Mouse (Mus musculus) myocyte (in vitro differentiated cells): ENCODE results near the gene Fam102a. TPM values are rescaled to one million over a fixed set of nuclear protein-coding genes. Genes with fewer than 3 reads are reported as not detected.
"Not testable (repeated sequence)": the region's sequence is repeated elsewhere in the genome, so short reads cannot be mapped to it uniquely, and the experiment has no call there.

ENCODE experiments used
- H3K27me3 ChIP-seq: one replicate; pipeline ENCODE4 v1.6.1; 2011; ENCODE audit not compliant: control insufficient read depth, insufficient read depth, insufficient read length
- H3K36me3 ChIP-seq: one replicate; pipeline ENCODE4 v1.6.1; 2011; ENCODE audit not compliant: control insufficient read depth, insufficient read depth
- H3K4me2 ChIP-seq: one replicate; pipeline ENCODE4 v1.6.1; 2011; ENCODE audit warnings: low read depth, control low read depth
- H3K4me3 ChIP-seq: one replicate; pipeline ENCODE4 v1.5.1; 2011; ENCODE audit warnings: mild to moderate bottlenecking, control low read depth, moderate library complexity
- H3K79me2 ChIP-seq: one replicate; pipeline ENCODE4 v1.6.1; 2011; ENCODE audit not compliant: control insufficient read depth, insufficient read depth
- H3ac ChIP-seq: one replicate; pipeline ENCODE4 v1.6.1; 2011; ENCODE audit not compliant: control insufficient read depth, insufficient read length
- CEBPB ChIP-seq: IDR thresholded peaks from 2 replicates; pipeline ENCODE4 v1.6.1; 2011; ENCODE audit warnings: mild to moderate bottlenecking, moderate library complexity; ENCODE audit not compliant: poor library complexity, insufficient read depth, severe bottlenecking
- E2F4 ChIP-seq: IDR thresholded peaks from one replicate; pipeline ENCODE4 v1.6.1; 2011; ENCODE audit warnings: mild to moderate bottlenecking, control low read depth, moderate library complexity; ENCODE audit not compliant: insufficient read depth
- MAX ChIP-seq: IDR thresholded peaks from one replicate; pipeline ENCODE4 v1.6.1; 2011; ENCODE audit warnings: low read depth, mild to moderate bottlenecking, control low read depth
- MYOD1 ChIP-seq, 3 experiments: IDR thresholded peaks; one replicate each; pipeline ENCODE4 v1.6.1; 2011; ENCODE audit warnings: control low read depth in 2 of 3, low read depth in 2 of 3, mild to moderate bottlenecking in 2 of 3, moderate library complexity in 1 of 3; ENCODE audit not compliant: insufficient read length in 2 of 3, control insufficient read depth in 1 of 3
- MYOG ChIP-seq, 3 experiments: IDR thresholded peaks; one replicate each; pipeline ENCODE4 v1.6.1; 2011; ENCODE audit warnings: control low read depth in 2 of 3, low read depth in 2 of 3, mild to moderate bottlenecking in 2 of 3; ENCODE audit not compliant: insufficient read length in 2 of 3, control insufficient read depth in 1 of 3, insufficient read depth in 1 of 3
- POLR2A ChIP-seq: IDR thresholded peaks from one replicate; pipeline ENCODE4 v1.6.1; 2011; ENCODE audit warnings: low read depth, mild to moderate bottlenecking, control low read depth, moderate library complexity; ENCODE audit not compliant: insufficient read length
- POLR2AphosphoS2 ChIP-seq: IDR thresholded peaks from one replicate; pipeline ENCODE4 v1.6.1; 2011; ENCODE audit warnings: low read depth, control low read depth; ENCODE audit not compliant: insufficient read length
- REST ChIP-seq: IDR thresholded peaks from one replicate; pipeline ENCODE4 v1.6.1; 2011; ENCODE audit warnings: mild to moderate bottlenecking, control low read depth, moderate library complexity; ENCODE audit not compliant: insufficient read depth, insufficient read length
- SRF ChIP-seq: IDR thresholded peaks from one replicate; pipeline ENCODE4 v1.6.1; 2011; ENCODE audit warnings: low read depth; ENCODE audit not compliant: control insufficient read depth, insufficient read length
- TCF12 ChIP-seq: IDR thresholded peaks from one replicate; pipeline ENCODE4 v1.6.1; 2011; ENCODE audit warnings: mild to moderate bottlenecking, control low read depth; ENCODE audit not compliant: poor library complexity, insufficient read depth, severe bottlenecking
- TCF3 ChIP-seq: IDR thresholded peaks from one replicate; pipeline ENCODE4 v1.6.1; 2011; ENCODE audit warnings: low read depth, control low read depth; ENCODE audit not compliant: insufficient read length
- USF1 ChIP-seq: IDR thresholded peaks from one replicate; pipeline ENCODE4 v1.6.1; 2011; ENCODE audit warnings: low read depth, mild to moderate bottlenecking, control low read depth, moderate library complexity
- polyA plus RNA-seq: library from polyadenylated mRNA; unstranded; fragments of >200 nt; fragmentation: generic; extraction: Trizol; gene quantifications from one replicate; pipeline ENCODE4 v1.2.1, GENCODE M21; 2012; ENCODE audit warnings: missing spikeins

Fam102a gene
- polyA plus RNA-seq = 1.7 TPM

GRCm38 (mm10) chr2:32534733-32535471 lies at the start of gene Fam102a:
Gene Fam102a (plus strand): TSS chr2:32535332.
- Histone ChIP-seq H3K36me3 (no peaks in the 10 kb centered on the region), H3K4me3 (peak within 1 kb of the TSS; percentile 29), H3K79me2 (no peaks in the 10 kb centered on the region), H3K4me2 (peak within 1 kb of the TSS; percentile 99), H3ac (peak within 1 kb of the TSS; percentile 53), H3K27me3 (no peaks in the 10 kb centered on the region)
- TF ChIP-seq USF1 = no peak
- TF ChIP-seq POLR2A = peak; percentile 92
- peak; percentile 87 for TF ChIP-seq POLR2AphosphoS2

DNA sequence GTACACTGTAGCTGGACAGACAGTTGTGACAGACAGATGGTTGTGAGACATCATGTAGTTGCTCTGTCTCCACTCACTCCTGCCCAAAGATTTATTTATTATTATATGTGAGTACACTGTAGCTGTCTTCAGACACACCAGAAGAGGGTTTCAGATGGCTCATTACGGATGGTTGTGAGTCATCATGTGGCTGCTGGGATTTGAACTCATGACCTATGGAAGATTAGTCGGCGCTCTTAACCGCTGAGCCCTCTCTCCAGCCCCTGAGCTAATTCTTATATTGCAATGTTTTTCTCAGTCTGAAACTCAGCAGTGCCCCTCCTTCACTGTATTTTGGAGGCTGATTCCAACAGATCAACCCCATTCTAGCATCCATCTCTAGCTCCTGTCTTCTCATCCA lies 49.4 kb upstream of the Fam102a start:
- Histone ChIP-seq H3K79me2 (no peaks in the 10 kb centered on the region), H3K4me2 (no peak overlapping the region), H3K36me3 (no peaks in the 10 kb centered on the region)

DNA sequence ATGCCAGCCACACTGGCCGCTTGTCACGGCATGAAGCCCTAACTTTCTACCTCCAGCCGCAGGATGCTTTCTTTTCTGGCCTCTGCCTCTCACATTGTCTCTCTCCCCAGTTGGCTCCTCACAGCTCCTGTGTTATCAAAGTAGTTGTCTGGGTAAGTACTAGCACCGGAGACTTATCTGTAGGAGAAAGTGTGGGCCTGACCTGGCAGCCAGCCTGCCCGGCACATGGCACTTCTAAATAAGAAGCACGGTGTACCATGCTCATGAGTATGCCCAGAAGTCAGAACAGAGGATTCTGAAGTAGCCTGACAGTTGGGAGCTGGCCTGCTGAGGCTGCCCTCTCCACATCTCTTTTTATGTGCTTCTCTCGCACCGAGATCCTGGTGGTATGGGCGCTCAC lies 49.0 kb upstream of the Fam102a start:
- H3K4me2 ChIP-seq = no peak overlapping the region
- H3K36me3 ChIP-seq = no peaks in the 10 kb centered on the region

More for the DNA sequence above, 49.4 kb upstream of the Fam102a start:
- Histone ChIP-seq H3ac (no peak overlapping the region), H3K4me3 (no peak overlapping the region), H3K27me3 (no peaks in the 10 kb centered on the region)
- TF ChIP-seq POLR2AphosphoS2 (no peak), USF1 (no peak), MAX (no peak), TCF3 (no peak), MYOG (IDR thresholded peaks at IDR 0.05; ENCODE audit: control insufficient read depth in 1 of 3, insufficient read depth in 1 of 3, insufficient read length in 2 of 3, low read depth in 2 of 3) (no peak), SRF (no peak), E2F4 (no peak), POLR2A (no peak), TCF12 (no peak), MYOD1 (IDR thresholded peaks at IDR 0.05; ENCODE audit: control insufficient read depth in 1 of 3, insufficient read length in 2 of 3, low read depth in 2 of 3) (no peak), CEBPB (no peak), REST (no peak)

DNA sequence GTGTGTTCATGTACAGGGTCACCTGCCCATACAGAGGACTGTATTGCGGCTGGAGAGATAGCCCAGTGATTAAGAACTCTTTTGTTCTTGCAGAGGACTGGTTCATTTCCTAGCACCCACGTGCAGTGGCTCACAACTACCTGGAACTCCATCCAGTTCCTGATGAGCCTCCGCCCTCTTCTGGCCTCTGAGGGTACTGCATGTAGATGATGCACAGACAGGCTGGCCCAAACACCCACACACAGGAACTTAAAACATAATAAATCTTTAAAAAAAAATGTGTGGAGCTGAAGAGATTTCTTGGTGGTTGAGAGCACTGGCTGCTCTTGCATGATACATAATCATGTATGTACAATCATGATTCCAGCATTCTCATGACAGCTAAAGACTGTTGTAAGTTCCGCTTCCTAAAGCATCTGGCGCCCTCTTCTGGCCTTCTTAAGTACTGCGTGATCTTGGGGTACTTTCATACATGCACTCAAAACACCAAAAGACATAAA lies 48.0 kb upstream of the Fam102a start:
- Histone ChIP-seq H3K79me2 (no peaks in the 10 kb centered on the region), H3ac (no peak overlapping the region), H3K27me3 (no peaks in the 10 kb centered on the region), H3K4me3 (no peak overlapping the region), H3K36me3 (no peaks in the 10 kb centered on the region), H3K4me2 (no peak overlapping the region)
- no peak for TF ChIP-seq MAX
- TF ChIP-seq TCF3 = no peak
- peak; percentile 24 for TF ChIP-seq USF1
- no peak for TF ChIP-seq REST
- TF ChIP-seq MYOD1 (IDR thresholded peaks at IDR 0.05; ENCODE audit: control insufficient read depth in 1 of 3, insufficient read length in 2 of 3, low read depth in 2 of 3) = no peak

More for the DNA sequence above, 49.0 kb upstream of the Fam102a start:
- TF ChIP-seq MYOG (IDR thresholded peaks at IDR 0.05; ENCODE audit: control insufficient read depth in 1 of 3, insufficient read depth in 1 of 3, insufficient read length in 2 of 3, low read depth in 2 of 3) (no peak), MYOD1 (IDR thresholded peaks at IDR 0.05; ENCODE audit: control insufficient read depth in 1 of 3, insufficient read length in 2 of 3, low read depth in 2 of 3) (no peak), TCF12 (no peak), MAX (no peak), POLR2A (no peak), SRF (no peak), TCF3 (no peak), E2F4 (no peak), REST (no peak), POLR2AphosphoS2 (no peak), CEBPB (no peak)
- no peaks in the 10 kb centered on the region for H3K27me3 ChIP-seq
- H3ac ChIP-seq = no peak overlapping the region
- no peaks in the 10 kb centered on the region for H3K79me2 ChIP-seq
- H3K4me3 ChIP-seq = no peak overlapping the region

DNA sequence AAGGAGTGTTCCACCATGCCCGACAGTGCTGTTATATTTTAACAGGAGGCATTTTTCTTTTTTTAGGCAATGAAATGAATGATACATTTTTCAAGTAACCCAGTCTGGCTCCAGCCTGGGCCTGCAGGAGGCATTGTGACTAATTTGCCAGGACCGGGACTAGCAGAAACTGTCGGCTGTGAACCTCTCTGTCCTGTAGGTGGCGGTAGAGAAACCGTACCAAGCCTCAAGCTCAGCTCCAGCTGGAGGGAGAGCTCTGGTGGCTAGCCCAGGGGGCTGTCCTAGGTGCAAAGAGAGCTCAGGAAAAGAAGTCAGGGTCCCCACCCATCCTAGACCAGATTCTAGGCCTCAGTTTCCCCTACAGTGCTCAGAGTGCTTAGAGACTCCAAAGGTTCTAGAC lies 46.5 kb upstream of the Fam102a start:
- no peaks in the 10 kb centered on the region for H3K36me3 ChIP-seq
- no peaks in the 10 kb centered on the region for H3K27me3 ChIP-seq
- H3ac ChIP-seq = no peak overlapping the region
- no peak for TF ChIP-seq MYOG (IDR thresholded peaks at IDR 0.05; ENCODE audit: control insufficient read depth in 1 of 3, insufficient read depth in 1 of 3, insufficient read length in 2 of 3, low read depth in 2 of 3)
- no peak for TF ChIP-seq POLR2AphosphoS2
- no peak for TF ChIP-seq CEBPB
- no peak for TF ChIP-seq E2F4
- TF ChIP-seq MYOD1 (IDR thresholded peaks at IDR 0.05; ENCODE audit: control insufficient read depth in 1 of 3, insufficient read length in 2 of 3, low read depth in 2 of 3) = no peak
- no peak for TF ChIP-seq TCF12
- no peak for TF ChIP-seq MAX
- no peak for TF ChIP-seq TCF3
- TF ChIP-seq REST = no peak
- TF ChIP-seq USF1 = no peak
- no peak for TF ChIP-seq POLR2A
- no peak for TF ChIP-seq SRF
- H3K4me2 ChIP-seq = no peak overlapping the region
- H3K4me3 ChIP-seq = no peak overlapping the region
- no peaks in the 10 kb centered on the region for H3K79me2 ChIP-seq

GRCm38 (mm10) chr2:32490730-32491129 lies 44.4 kb upstream of the Fam102a start:
- H3K27me3 ChIP-seq, H3ac ChIP-seq, H3K4me3 ChIP-seq, H3K79me2 ChIP-seq, H3K4me2 ChIP-seq, H3K36me3 ChIP-seq: not testable (repeated sequence)
